Comparison of ENCODE assay signal across 14 mouse cellular contexts in the genomic region with DNA sequence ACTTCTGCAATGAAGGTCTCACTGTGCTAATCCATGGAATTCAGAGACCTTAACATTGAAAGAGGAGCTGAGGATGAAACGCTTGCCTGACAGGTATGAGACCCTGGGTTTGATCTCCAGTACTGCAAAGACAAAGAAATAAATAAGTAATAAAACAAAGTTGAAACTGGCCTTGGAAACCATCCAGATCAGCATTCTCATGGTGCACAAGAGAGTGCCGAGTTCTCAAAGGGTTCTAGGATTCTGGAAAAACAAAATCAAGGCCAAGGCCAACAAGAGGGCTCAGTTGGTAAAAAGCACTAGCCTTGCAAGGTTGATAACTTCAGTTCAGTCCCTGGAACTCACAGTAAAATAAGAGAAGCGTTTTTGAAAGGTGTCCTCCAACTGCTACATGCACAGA.
DNase-seq lines count a peak whose midpoint lies in the region.
"Had no signal": no experiment of that assay in that cellular context is flagged by ENCODE, and none has a peak within 500 bp of the region (broad histone marks: within the 10 kb centered on the region; RNA-seq: fewer than 3 reads in every experiment).

No protein-coding gene starts in this region.

- DNase-seq in adrenal gland, adult (ENCODE audit: inconsistent age in 2 of 2, low spot score in 1 of 2): peak; percentile 40 to 85
- DNase-seq in adrenal gland, postnatal 4 days (ENCODE audit: low spot score in 2 of 2): no peak
- peak; percentile 34 for DNase-seq in adrenal gland, adult 8-10 months
- DNase-seq in adrenal gland, adult 18-20 months (ENCODE audit: low spot score in 2 of 2): no peak
- DNase-seq in ovary, adult 18-20 months (ENCODE audit: low spot score): peak; percentile 53
- DNase-seq in ovary, postnatal 36 days (ENCODE audit: low spot score): no peak
- DNase-seq in layer of hippocampus, postnatal 25 days (ENCODE audit: extremely low spot score in 1 of 2, low spot score in 1 of 2): no peak
- DNase-seq: B cell, adult 2 months; cerebellum, adult 11-12 months; cerebellum, adult 2 months; cerebellum, adult 9-10 months; cerebellum, postnatal 10 days; cerebellum, postnatal 25 days; forebrain, postnatal 0 days had no signal

Comparison
In these comparisons a context has a peak if more than half of its experiments do, and no peak if none do; other contexts are left out.
1. DNase-seq: peak in adrenal gland, adult (2 of 2), adrenal gland, adult 8-10 months (single experiment) and ovary, adult 18-20 months (single experiment); none in adrenal gland, postnatal 4 days (0 of 2), adrenal gland, adult 18-20 months (0 of 2), ovary, postnatal 36 days (single experiment) and layer of hippocampus, postnatal 25 days (0 of 2).